Mouse (Mus musculus) G1E (cell line): ENCODE measurements around the gene Dusp5.

Source experiments
- CTCF ChIP-seq: IDR thresholded peaks from 2 replicates; pipeline ENCODE4 v1.5.1; 2012; ENCODE audit warnings: low read depth, low read length, inconsistent platforms, mixed read lengths
- GATA1 ChIP-seq: IDR thresholded peaks from 2 replicates; pipeline ENCODE4 v1.6.1; 2012; ENCODE audit warnings: borderline replicate concordance, low read length, inconsistent platforms, mixed read lengths
- GATA2 ChIP-seq: IDR thresholded peaks from 2 replicates; pipeline ENCODE4 v1.6.1; 2012; ENCODE audit warnings: low read depth, low read length, inconsistent platforms, borderline replicate concordance
- POLR2AphosphoS5 ChIP-seq: IDR thresholded peaks from 2 replicates; pipeline ENCODE4 v1.6.1; 2012; ENCODE audit warnings: low read depth, low read length, inconsistent platforms; ENCODE audit not compliant: insufficient replicate concordance
- TAL1 ChIP-seq: conservative IDR thresholded peaks from 2 replicates; pipeline ENCODE4 v1.6.1; 2012; ENCODE audit warnings: low read depth, low read length, inconsistent platforms, mixed read lengths

GRCm38 (mm10) chr19:53575296-53576010, 46.5 kb downstream of the Dusp5 start:
- no peak for TF ChIP-seq CTCF
- no peak for TF ChIP-seq GATA1
- TF ChIP-seq POLR2AphosphoS5: no peak
- TF ChIP-seq TAL1: no peak
- TF ChIP-seq GATA2: no peak
